Mouse (Mus musculus): ENCODE results near the gene Gm42417.
A peak's percentile ranks its signal among the peaks of the same experiment; 100 is the strongest.

Gene Gm42417

DNA sequence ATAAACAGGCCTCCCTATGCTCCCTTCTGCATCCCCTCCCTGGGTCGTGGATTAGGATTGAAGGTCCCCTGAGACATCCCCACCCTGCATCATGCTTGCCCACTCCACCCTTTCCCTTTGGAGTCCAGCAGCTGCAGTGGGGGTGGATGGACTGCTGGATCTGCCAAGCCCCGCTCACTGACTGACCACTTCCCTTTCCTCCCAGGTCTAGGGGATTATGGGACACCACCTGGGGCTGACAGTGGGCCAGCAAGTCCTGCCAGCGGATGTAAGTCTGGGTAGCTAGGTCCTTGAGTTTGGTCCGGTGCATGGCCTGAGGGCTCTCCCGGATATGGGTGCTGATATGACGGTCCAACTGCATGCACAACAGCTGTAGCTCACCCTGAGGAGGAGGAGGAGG is 24.9 kb upstream of the Gm42417 start:
- no peak for DNase-seq (ENCODE audit: low spot score in 2 of 2)

DNA sequence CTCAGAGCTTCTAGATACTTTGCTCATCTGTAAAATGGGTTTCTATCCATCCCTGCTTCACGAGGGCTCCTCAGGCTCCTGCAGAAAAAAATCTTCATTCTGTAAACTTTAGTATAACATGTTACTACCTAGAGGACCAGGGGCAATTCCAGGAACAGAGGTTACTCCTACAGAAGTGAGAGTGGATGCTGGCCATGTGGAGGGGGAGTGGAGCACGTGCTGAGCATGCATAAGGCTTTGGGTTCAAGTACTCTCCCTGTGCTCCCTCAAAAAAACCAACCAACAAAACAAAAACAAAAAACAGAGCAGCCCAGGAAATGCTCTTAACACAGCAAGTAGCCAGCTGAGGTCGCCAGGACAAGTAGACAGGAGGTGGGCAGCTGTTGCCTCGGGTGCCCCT is 24.4 kb upstream of the Gm42417 start:
- no peak for DNase-seq (ENCODE audit: low spot score in 2 of 2)

DNA sequence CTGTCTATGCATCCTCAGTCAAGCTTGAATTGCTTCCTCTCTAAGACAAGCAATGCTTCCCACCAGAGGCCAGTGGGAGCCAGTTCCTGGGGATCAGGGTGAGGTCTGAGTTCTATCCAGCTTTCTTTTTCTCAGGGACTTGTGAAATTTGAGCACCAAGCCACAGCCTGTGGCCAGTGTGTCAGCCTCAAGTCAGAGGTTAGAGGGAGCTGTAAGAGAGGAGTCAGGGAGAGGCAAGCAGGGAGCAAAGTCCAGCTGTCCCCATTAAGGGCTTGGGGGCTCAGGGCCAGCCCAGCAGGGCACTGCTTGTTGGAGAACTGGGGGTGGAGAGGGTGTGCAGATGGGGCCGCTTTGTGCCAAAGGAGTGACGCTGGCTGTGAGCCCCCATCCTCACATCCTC is 24.0 kb upstream of the Gm42417 start:
- DNase-seq (ENCODE audit: low spot score in 2 of 2), result no peak

DNA sequence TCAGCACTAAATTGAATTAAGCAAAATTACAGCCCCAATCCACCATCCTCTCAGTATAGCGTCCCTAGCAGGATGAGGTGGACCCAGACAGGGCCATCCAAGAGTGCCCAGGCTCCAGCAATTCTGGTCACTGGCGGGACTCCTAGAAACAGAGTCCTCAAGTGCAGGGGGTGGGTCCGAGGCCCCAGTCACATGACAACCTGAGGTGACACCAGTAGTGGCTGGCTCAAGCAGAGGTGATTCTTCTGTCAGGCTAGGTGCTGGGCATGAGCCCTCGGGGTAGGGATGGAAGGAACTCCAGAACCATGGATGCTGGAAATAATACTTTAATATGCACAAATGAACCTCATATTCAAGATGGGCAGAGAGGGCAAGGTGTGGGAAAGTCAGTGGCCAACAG is 23.2 kb upstream of the Gm42417 start:
- DNase-seq (ENCODE audit: low spot score in 2 of 2), result no peak

DNA sequence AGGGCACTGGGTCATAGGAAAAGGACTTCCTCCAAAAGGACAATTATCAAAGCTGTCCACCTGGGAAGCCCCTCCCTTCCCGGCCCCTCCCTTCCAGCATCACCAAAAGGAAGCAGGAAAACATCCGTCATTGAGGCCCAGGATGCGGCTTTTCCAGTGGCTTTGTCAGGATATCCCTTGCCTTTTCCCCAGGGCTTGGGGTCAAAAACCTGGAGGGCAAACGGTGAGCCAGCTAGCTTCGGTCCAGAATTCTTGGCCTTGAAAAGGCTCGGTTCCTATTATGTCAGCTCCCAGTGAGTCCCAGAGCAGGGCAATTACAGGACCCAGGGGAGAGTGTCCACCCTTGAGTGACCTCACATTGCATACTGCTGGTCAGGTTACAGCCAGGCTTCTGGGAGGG is 21.7 kb upstream of the Gm42417 start:
- no peak for DNase-seq (ENCODE audit: low spot score in 2 of 2)

DNA sequence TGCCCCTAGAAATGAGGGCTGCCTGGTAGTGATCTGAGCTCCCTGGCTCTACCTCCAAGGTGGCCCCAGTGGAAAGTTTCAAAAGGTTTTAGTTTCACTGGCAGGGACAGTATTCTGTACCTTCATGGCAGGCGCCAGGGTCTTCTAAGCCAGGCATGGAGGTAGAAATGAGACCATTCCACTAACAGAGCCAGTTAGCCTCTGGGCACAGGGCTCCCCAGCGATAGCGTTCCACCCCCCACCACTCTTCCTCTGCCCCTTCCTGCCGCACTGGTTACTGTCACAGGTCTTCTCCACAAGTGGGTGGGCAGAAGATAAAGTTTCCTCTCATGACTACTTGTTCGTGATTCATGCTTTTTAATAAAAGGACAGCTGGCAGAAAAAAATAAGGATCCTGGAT is 20.7 kb upstream of the Gm42417 start:
- no peak for DNase-seq (ENCODE audit: low spot score in 2 of 2)

DNA sequence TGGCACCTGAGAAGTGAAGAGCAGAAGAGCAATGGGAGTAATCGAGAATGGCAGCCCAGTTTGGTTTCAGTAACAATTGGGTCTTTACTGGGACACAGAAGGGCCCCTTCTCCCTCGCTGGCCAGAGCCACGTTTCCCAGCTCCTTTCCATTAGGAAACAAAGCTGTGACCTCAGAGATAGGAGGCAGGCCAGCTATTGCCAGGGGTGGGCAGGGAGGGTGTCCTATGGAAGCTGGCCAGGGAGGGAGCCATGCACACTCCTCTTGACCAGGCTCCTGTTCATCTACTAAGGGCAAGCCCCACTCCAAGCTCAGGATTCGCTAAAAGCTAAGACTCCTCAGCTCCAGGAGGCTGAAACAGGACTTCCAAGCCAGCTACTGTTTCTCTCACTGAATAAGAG is 20.0 kb upstream of the Gm42417 start:
- DNase-seq (ENCODE audit: low spot score in 2 of 2), result no peak

DNA sequence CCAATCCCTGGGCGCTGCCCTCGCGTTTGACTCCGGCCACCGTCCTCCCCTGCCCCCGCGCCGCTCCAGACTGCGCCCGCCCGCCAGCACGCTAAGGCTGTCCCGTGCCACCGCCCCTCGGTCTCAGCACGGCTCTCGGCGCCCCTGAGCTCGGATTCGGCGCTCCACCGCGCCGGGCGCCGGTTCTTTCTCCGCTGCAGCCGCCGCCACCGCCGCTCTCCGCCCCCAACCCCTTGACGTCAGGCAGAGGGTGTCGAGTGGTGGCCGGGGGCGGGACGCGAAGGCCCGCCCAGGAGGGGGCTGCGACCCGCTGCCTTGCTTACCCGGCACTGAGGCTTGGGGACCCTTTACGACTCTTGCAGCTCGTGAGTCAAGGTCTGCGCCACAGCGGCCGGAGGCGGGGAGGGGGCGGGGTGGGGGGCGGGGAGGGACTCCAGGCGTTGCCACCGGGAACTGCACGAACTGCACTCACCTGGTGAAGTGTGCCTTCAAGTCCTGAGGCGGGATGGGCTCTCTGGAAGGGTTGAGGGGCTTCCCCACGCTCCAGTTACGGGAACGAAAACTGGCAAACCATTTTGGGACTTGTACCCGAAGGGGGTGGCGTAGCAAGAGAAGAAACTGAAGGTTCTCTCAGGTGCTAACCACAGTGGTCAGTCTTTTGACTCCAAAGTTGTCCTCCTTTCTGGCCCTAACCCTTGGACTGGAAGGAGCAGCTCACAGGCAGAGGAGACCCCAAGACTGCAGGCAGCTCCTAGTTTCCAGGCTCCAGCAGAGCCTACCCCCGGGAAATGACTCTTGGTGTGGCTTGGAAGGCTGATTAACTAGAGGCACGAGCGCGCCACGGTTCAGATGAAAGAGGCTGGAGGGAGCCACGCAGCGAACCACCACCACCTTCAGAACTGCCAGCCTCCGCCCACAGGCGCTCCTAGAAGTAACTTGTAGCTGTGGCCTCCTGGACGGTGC is 19.1 kb upstream of the Gm42417 start, which contains the start of gene Sema4c:
Gene Sema4c (minus strand): TSS at position 319 of the 963 bp plus-strand sequence.
- peak; percentile 49 to 50 for DNase-seq (ENCODE audit: low spot score in 2 of 2)

DNA sequence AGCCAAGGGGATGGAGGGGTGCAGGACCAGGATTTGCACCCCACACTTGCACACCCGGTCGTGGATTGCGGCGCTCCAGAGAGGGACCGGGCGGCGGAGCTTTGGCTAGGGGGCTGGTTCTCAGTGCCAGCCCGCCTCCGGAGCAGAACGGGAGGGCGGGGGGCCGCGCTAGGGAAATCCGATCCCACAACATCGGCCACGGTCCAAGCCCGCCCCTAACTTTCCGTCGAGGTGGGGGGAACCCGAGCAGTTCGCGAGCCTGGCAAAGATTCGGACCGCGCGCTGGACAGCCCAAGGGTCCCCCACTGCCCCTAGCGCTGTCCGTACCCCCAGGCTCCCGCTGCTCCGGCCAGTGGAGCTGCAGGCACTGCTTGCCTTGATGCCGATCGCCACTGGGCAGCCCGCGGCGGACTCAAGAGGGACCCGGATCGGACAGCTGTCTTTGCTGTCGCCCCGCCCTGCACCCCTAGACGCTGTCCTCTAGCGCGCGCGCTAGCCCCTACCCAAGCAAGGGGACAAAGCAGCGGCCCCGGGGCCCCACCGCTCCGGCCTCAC is 18.3 kb upstream of the Gm42417 start:
- peak; percentile 45 to 54 for DNase-seq (ENCODE audit: low spot score in 2 of 2)

DNA sequence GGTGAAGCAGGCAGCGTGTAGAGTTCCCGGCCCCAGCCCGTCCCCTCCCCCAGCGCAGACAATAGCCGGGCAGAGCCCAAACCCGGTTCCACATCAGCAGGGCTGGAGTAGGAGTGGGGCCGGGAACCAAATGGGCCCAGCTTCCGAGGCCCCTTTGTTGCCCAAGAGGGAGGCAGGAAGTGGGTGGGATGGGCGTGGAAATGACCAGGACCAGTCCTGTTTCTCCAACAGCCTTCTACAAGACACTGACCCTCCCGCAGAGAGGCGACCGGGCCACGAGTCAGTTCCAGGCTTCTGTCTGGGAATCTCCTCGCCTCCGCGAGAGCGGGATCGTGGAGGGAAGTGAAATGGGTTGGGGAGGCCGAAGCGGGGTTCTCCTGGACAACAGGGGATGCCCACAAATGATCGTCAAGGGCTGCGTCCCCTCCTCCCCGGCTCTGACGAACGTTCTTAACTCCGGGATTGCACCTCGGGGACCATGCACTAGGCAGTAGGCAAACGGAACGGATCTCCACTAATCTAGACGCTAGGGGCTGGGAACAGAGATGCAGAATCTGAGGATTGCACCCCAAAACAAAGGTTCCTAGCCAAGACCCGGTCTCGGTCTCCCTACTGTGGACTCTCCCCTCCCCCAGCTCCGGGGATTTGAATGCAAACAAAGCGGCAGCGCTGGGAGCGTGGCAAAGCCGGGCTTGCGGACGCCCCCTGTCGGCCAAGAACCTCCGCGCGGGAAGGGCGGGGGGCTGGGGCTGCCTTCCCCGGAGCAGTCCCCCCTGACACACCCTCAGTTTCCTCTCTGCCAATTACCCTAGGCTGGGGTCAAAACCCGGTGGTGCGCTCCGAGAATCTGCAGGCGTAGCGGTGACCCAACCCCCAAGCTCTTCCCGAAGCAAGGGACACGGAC is 17.6 kb upstream of the Gm42417 start:
- DNase-seq (ENCODE audit: low spot score in 2 of 2), result peak; percentile 92 to 94

DNA sequence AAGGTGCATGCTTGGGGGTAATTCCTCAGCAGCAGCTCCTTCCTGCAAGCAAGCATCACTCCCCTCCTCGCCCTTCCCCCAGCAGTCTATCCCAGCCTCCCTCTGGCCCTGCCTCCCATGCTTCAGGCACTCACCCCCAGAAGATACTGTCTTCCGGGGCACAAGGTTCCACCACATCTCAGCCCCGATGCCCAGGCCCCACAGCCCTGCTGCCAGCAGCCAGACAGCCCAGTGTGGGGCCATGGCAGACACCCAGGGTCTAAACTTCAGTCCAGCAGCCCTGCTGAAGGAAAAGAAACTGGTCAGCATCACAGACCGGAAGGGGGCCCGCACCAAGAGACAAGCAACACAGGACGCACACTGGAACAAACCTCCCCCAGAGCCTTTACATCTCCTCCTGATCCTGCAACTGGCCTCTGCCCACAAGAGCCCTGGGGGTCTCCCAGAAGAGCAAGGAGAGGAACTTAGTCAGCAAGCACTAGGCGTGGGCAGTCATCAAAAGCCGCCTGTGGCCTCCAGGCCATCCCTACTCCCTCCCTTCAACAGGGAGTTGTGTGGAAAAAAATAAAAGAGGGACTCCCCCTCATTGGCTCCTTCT is 16.7 kb upstream of the Gm42417 start:
- no peak for DNase-seq (ENCODE audit: low spot score in 2 of 2)

DNA sequence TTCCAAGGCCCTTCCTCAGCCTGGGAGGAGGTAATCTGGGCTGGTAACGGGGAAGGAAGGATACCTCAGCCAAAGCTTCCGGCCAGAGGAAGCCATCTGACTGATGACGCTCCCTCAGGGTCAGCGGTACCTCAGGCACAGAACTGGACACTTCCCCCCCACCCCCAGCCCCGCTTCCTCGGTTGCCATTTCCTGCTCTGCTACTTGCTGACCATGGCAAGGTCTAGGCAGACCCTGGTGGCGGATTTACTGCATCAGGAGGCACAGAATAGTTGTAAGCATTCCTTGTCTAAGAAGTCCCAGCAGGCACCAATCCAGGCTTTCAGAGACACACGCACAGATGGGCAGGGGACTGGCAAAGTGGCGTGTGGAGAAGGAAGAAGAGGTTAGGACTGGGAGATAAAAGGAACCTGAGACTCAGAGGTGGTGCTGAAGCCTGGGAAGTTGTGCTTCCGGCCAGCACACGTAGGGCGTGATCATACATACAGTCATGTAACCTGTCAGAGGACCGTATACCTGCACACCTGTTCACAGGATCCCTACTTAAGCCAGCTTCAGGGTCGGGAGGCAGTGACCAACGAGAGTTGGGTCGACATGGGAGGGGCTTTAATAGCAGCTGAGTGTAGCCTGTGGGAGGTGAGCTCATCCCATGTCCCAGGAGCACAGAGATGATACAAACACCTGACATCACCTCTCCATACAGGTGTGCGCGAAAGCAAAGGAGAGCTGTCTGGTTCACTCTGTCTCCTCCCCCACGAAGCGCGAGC is 15.6 kb upstream of the Gm42417 start:
- DNase-seq (ENCODE audit: low spot score in 2 of 2), result no peak

DNA sequence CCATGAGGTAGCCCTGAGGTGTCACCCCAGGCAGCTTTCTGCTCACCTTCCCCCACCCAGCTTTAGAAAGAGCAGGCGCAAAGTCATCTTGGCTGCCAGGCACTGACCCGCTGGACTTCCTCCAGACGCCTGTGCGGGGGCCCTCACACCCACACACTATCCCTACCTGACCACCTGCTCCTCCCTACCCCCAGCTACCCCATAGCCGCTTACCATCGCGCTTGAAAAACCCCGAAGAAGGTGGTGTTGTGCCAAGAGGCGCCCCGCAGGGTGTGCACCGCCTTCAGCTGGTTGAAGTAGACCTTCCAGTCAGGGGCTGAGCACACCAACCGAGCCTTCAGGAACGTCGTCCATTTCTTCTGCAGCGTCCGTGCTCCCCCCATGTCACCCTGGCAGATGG is 13.3 kb upstream of the Gm42417 start:
- DNase-seq (ENCODE audit: low spot score in 2 of 2), result no peak

DNA sequence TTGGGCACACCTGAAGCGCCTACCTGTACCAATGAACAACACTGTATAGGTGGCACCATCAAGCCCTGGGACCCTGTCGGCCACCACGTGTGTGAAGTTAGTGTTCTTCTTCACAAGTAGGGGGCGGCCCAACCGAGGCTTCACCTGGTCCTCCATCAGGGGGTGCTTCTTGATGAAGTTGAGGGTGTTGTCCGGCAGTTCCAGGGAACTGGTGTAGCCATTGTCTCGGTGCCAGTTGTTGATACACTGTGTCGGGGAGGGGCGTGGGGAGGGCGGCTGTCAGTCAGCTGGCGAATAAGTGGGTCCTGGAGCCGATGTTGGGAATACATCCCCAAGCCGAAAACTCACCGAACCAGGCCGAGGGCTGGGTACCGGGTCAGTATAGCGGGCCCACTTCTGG is 12.7 kb upstream of the Gm42417 start:
- no peak for DNase-seq (ENCODE audit: low spot score in 2 of 2)

DNA sequence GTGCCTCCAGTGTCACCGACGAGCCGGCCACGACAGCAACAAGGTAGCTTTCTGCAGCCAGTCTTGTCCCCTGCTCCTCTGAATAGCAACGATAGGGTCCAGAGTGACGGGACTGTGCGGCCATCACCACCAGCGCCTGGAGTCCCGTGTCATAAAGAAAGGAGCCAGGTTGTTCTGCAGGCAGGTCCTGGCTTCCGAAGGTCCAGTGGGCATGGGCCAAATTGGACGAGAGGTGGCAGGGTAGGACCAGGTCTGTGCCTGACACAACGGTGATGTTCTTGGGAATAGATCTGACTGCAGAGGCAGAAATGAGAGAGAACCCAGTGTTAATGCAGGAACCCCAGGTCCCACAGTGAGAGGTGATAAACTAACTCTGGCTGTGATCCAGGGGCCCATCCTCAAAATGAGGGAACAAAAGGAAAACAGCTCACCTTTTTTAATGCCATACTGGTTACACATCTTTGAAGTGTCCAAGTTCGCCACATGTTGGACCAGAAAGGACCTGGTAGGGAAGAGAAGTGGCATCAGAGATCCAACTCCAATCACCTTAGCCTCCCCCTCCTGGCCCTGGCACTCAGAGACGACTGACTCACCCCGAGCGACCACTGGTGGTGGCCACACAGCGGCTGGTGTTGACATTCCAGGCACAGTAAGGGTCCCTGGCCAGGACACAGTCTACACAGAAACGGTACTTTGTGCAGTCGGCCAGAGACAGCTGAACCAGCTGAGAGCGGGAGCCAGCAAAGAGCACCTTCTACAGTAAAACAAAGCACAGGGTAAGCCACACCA is 11.0 kb upstream of the Gm42417 start:
- no peak for DNase-seq (ENCODE audit: low spot score in 2 of 2)

DNA sequence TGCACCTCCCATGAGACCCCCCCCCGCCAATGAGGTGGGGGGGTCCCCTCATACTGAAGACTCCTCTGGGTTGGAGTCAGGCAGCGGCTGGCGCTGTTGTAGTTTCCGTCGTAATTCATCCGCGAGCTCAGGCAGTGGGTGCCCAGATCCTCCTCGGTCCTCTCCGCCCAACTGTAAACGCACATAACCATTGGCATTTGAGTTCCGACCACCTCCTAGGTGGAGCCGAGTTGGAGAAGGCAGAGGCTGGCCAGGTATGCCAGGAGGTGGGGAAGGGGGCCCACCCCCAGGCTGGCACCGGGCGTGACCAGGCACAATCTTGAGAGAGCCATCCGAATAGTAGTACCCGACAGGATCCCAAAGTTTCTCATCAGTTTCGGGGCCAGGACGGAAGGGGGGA is 10.3 kb upstream of the Gm42417 start:
- DNase-seq (ENCODE audit: low spot score in 2 of 2), result no peak

DNA sequence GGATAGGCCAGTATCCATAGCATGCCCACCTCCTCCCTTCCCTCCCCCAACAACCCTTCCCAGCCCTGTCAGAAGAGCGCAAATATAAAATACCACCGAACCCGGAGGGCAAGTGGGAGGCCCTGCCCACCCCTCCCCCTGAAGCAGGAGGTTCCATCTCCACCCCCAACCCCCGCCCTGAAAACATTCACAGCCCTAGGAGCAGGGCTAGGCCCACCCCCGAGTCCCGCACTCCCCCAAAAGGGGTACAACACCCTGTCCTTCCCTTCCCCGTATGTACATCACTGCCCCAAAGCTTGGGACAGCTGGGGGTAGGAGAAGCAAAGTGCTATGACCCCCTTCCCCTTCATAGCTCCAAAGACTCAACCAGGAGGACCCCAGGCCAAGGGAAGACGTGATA is 9.5 kb upstream of the Gm42417 start:
- no peak for DNase-seq (ENCODE audit: low spot score in 2 of 2)

DNA sequence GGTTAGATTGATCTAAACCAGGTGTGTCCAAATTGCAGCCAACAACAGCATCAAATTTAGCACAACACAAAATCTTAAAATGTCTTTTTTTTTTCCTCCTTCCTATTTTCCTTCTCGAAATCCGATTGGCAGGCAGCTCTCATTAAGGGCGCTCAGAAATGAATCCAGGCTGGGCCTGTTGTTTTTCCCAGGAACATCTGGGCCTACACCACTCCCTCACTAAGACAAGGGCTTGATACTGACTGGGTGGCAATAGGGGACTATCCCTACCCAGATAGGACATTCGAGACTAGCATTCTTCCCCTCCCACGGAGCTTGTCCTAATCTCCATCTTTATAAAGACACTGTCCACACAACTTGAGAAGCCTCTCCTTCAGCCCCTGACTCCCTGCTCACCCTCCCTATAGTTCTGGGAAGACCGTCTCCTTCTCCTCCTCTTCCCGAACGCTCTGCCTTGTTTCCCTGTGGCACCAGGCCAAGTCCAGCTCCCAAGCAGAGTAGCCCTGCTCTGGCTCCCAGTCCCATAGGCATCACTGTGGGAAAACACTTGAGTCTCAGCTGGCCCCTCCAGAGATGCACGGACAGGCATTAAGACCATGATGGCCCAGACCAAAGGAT is 8.9 kb upstream of the Gm42417 start:
- no peak for DNase-seq (ENCODE audit: low spot score in 2 of 2)

DNA sequence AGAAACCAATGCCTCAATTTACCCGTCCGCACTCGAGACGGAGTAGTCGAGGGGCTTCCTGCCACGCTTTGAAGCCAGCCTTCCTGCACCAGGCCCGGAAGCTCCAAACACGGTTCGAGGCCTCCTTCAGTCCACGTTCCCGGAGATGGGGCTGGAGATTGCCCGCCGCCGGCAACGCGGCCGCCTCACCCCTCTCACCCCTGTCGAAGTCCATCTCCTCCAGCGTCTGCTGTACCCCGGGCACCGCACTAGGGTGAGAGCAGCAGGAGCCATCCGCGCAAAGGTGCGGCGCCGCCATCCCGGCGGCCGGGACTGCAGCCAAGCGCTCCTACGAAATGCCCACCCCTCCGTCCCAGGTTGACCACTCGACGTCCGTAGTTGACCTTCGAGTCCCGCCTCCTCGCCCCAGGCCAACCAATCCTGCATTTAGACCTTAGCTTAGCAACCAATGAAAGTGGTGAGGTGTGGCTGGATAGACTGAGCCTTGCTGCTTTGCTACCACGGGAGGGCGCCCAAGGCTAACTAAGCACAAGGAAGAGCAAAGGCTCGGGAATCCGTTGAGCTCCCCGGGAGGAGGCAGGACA is 7.8 kb upstream of the Gm42417 start, which contains the start of gene Ankrd39:
Gene Ankrd39 (minus strand): TSS at position 558 of the 584 bp plus-strand sequence.
- peak; percentile 91 to 97 for DNase-seq (ENCODE audit: low spot score in 2 of 2)
